Mouse (Mus musculus) c-Kit-positive CD71-positive TER-119-positive erythroid progenitor cells, embryonic 14.5 days (primary cell): ENCODE data around the gene Traf7.
A peak's percentile ranks its signal among the peaks of the same experiment; 100 is the strongest.

Experiments used
- DNase-seq: peaks from one replicate; pipeline ENCODE4 v3.0.0-alpha.2; 2013; ENCODE audit warnings: low spot score

Gene Traf7

DNA sequence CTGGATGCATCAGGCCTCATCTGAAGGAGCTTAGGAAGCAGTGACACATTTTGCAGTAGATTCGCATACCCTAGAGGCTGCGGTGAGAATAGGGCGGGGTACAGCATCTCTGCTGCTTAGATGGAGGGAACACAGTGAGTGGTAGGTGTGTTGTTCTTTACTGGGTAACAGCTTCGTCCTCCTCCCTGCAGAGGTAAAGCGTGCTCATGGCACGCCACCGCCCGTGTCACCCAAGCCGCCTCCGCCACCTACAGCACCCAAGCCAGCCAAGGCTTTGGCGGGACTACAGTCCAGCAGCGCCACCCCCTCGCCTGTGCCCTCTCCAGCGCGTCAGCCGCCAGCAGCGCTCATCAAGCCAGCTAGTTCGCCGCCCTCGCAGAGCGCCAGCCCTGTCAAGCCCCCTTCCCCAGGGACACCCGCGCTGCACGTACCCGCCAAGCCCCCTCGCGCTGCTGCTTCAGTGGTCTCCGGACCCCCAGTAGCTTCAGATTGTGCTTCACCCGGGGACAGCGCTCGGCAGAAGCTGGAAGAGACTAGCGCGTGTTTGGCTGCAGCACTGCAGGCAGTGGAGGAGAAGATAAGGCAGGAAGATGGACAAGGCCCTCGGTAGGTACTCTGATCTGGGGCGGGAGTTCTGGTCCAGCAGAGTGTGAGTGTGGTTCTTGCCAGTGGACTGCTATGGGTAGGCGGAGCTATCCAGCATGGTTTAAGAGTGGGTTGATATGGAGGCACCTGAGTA, 21.2 kb downstream of the Traf7 start:
- no peak for DNase-seq

GRCm38 (mm10) chr17:24505286-24505955, 22.3 kb downstream of the Traf7 start:
- no peak for DNase-seq

- DNase-seq, result no peak
Observed at GRCm38 (mm10) chr17:24504085-24504484, 23.7 kb downstream of the Traf7 start.

- DNase-seq, result no peak
Observed at GRCm38 (mm10) chr17:24502208-24502607, 25.5 kb downstream of the Traf7 start.

GRCm38 (mm10) chr17:24496026-24496425, 31.7 kb downstream of the Traf7 start:
- no peak for DNase-seq

DNA sequence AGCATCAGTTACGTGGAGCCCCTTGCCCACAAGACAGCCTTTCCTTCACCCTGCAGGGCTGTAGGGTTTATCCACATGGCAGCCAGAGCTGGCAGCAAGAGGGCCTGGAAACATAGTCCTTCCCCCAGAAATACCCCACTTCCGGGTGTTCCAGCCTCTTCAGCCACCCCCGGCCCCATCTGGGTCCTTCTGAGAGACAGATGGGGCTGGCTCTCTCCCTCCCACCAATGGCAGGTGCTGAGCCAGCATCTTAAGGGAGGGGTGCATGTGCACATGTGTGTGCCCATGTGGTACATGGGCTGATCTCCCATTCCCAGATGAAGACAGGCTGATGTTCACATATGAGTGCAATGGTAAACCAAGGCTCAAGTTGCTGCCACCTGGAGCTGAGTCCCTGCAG, 32.3 kb downstream of the Traf7 start:
- DNase-seq, result no peak

DNA sequence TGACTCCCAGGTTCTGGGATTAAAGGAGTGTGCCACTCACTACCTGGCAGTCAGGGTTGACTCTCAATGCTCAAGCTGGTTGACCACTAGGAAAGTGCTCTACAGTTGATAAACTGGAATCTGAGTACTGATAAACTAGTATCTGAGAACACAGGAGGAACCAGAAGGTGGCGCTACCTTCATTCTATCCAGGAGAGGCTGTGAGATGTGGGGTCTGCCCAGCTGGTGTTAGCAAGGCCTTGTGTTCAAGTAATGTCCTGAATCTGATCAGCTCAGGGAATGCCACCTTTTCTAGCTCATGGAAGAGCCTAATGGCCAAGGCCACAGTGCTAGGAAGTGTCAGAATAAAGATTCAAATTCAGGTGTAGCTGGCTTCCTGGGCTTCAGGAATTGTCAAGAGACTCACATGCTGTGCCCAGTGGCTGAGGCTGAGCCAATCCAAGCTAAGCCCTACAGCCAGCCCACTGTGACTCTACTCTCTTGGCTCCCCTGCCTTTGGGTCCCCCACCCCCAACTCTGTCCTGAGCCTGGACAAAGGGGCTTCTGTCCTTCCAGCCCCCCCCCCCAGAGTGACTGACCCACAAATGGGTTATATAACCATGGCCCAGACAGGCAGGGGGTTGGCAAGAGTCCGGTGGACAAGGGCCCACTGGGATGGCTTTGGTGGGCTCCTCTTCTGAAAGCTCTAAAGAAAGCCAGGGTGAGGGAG, 33.0 kb downstream of the Traf7 start:
- peak; percentile 60 for DNase-seq

DNA sequence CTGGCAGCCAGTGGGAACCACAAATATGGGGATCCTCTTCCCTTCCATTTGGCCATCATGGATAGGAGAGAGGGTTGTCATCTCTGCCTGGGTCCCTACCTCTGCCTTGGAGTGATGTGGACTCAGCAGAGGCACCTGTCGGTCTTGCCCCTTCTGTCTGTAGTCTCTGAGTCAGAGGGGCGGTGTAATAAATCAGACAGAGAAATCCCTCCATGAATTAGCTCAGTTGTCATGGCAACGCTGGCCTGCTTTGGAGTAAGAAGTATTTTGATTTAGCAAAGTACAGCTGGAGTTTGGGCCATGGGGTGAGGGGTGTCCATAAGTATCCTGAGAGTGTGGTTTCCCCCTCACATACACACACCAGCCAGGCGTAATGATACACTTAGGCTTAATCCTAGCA, 37.3 kb downstream of the Traf7 start:
- no peak for DNase-seq

DNA sequence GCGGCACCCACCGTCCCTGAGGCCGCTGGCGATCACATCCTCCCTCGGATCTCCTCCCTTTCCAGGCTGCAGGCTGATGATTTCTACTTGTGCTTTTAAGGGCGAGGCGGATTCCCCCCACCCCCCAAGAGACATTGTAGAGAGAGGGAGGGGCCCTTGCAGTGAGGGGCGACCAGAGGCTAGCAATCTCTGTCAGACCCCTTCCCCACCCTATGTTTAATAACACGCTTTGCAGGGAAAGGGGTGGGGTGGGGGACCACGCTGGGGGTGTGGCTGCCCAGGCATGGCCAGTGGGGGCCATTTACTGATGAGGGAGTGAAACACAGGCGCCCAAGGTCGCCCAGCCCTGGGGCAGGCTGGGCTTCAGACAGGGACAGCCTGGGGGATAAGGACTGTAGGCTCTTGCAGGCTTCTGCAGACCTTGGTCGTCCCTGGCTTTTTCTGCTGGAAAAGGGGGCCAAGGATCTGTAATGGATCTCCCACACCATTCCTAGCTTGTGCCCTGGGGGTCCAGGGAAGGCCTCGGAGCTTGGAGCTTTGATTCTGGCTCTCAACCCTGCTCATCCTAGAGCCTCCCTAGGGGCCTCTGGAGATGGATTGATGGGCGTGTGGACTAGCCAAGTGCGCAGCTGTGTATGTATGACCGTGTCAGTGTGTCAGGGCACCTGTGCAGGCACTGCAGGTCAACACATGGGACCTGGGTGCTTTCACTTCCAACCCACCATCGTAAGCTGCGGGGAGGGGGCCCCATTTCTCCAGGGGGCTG, 38.3 kb downstream of the Traf7 start:
- no peak for DNase-seq

GRCm38 (mm10) chr17:24488662-24489264, 39.0 kb downstream of the Traf7 start:
- no peak for DNase-seq

- DNase-seq, result no peak
Observed at GRCm38 (mm10) chr17:24488186-24488661, 39.5 kb downstream of the Traf7 start, which contains the start of gene Caskin1. TSS of gene Caskin1 (plus strand) at chr17:24488601.

DNA sequence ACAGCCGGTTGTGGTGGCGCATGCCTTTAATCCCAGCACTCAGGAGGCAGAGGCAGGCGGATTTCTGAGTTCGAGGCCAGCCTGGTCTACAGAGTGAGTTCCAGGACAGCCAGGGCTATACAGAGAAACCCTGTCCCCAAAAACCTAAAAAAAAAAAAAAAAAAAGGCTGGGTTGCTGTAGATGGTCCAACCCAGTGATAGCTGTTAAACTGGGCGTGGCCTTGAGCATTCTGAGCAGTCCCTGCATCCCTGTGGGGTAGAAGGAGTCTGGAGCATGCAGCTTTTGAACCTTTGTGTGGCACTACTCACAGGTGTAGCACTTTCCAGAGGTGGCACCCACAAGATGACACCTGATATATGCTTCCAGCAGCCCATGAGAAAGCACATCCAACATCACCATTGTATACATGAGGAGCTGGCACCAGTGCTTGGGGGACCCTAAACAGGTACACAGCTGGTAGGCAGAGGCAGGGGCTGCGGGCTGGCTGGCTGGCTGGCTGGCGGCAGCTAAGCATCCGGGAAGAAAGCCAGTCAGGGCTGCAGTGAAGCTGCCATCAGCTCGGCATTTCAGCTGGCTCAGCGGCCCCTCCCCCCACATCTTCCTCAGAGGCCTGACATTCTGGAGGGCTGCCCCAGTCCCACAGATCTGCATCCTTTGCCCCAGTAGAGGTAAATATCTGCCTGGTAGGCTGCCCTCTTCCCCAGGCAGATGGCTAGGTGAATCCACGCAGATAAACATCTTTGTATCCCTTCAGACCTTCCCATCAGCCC, 42.5 kb downstream of the Traf7 start:
- DNase-seq, result no peak

GRCm38 (mm10) chr17:24483495-24483894, 44.2 kb downstream of the Traf7 start:
- no peak for DNase-seq

DNA sequence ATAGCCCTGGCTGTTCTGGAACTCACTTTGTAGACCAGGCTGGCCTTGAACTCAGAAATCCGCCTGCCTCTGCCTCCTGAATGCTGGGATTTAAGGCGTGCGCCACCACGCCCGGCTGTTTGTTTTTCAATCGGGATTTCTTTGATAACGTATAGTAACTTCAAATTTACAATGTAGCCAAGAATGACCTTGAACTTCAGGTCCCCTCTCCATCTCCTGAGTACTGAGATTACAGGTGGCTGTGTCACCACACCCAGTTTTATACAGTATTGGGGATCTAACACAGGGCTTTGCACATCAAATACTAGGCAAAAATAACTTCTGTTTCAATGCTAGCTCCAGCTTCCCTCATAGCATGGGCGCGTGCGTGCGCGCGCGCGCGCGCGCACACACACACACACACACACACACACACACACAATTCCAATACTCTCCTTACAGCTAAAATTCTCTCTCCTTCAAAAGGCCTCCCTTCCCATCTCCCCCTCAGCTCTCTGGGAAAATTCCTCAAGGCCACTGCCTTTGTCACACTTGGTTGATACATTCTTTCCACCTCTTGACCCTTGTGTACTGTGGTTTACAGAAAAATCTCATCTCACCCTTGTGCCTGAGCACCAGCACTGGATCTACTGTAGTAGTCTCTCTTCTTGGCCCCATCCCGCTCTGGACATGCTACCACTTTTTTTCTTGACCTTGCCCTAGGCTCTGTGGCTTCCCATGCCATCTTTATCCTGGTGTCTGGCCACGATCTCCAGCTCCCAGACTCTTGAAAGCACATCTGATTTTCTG, 46.5 kb downstream of the Traf7 start:
- no peak for DNase-seq

DNA sequence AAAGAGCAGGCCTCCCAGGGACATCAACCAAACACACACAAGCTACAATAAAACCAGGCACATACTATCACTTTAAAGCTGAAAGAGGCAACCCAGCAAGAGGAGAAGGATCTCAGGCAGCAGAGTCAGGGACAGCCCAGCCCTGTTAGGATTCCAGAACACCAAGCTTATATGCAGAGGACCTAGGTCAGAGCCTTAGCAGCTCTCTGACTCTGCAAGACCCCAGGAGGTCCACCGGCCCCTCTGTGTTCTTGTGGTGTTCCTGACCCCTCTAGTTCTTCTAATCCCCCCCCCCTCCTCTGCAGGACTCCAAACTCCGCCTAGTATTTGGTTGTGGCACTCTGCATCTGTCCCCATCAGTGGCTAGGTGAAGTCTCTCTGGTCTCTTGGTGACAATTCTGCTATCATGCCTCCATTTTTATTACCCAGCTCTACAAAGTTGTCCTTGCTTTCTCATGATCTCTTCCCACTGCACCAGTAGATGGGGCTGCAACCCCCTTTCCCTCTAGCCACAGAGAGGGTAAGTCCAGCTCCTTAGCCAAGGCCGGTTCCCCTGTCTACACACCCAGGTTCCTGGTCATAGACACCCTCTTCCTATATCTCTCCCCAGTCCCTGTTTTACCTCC, 47.4 kb downstream of the Traf7 start:
- no peak for DNase-seq

DNA sequence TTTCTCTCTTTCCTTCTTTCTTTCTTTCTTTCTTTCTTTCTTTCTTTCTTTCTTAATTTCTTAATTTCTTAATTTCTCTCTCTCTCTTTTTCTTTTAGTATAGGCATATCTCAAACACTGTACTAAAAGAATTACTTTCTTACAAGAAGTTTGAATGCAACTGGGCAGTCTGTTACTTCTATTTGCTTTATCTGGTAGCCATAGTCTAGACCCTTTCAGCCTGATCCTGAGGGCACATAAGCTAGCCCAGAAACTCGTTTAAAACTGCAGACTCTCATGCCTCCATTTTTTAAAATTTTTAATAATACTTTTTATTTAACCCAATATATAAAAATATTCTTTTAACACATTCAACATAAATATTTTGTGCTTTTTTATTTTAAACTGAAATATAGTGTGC, 48.3 kb downstream of the Traf7 start:
- DNase-seq, result no peak

DNA sequence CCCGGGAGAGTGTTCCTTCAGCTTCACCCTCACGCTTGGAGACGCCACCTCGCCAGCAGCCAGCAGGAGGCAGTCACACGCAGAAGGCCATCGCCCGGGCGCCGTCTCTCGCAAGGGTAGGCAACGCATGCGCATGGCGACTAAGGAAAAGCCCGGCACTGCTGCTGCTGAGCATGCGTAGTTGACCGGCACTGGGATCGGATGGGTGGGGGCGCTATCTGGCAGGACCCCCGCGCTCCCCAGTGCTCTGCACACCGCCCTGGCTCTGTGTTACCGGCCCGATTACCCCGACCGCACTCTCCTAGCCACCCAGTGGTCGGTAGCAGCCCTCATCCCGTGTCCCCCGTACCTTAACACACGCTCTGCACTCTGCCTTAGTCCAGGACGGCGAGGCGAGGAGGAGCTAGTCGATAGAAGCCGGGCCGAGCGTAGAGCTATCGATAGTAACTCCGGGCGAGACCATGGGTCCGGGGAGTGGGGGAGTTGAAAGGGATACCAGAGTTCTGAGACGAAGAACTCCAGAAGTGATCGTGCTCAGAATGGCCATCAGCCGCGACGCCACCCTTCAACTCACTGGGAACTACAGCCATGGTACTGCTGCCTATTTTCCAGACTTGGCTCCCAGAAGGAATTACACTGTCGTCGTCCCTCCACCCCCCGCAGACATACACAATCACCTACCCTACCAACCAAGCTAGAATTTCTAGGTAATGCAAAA, 48.9 kb downstream of the Traf7 start, which contains the start of gene Mlst8:
TSS of gene Mlst8 (minus strand) at position 416 of the 718 bp plus-strand sequence.
- DNase-seq, result peak; percentile 98

GRCm38 (mm10) chr17:24477985-24478600, 49.6 kb downstream of the Traf7 start:
- no peak for DNase-seq
